Mouse (Mus musculus) skeletal muscle tissue, adult 2 months (tissue): Measurements from ENCODE around the gene Snw1.

Source experiments
- DNase-seq: peaks from one replicate; pipeline ENCODE4 v3.0.0-alpha.2; 2012; ENCODE audit warnings: low read depth, low spot score

Gene Snw1

DNA sequence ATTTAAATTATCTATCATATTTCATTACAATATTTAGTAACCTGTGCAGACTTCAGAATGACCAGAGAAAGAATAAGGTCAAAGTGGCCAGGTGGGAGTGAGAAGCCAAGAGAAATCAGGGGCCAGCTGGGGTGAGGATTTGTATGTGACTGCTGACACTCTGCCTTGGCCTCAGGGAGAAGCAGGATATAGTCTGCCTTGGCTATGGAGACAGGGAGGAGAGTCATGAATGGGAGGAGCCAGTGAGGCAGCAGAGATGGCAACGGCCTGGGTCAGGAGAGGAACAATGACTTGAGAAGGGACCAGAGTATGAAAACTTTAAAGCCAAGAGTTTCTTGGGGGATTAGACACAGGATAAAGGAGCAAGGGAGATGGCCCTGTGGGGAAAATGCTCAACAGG, 48.4 kb downstream of the Snw1 start:
- no peak for DNase-seq

DNA sequence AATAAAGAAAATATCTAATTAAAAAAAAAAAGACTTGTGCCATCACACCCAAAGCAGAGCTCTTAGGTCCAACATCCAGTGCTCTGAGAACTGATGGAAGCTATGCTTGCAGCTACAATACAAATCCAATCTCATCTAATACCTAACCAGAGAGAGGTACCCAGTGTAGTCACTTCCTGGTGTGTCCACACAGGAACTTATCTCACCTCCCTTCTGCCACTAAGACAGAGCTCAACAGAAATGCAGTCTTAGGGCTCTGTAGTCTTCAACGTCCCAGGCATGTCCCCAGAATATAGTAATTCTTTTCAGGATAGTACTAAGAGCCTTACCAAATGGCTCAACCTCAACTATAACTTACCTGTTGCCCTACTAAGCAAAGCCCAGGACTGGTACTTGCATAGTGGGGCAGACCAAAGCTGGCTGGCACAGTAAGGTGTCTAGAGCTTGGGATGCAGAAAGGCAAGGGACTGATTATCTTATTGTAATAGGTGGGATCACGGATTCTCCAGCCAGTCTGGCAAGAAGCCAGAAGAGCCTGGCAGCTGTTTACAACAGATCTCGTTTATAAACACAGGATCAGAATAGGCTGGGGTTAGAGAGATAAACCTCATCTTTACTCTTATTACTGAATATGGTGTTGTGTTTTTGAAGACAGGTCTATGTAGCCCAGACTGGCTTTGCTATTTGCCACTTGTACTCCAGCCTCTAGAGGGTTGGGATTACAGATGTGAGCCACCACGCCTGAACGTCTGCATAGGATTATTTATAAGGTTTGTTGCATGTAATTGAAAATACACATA, 50.2 kb downstream of the Snw1 start:
- DNase-seq: no peak

DNA sequence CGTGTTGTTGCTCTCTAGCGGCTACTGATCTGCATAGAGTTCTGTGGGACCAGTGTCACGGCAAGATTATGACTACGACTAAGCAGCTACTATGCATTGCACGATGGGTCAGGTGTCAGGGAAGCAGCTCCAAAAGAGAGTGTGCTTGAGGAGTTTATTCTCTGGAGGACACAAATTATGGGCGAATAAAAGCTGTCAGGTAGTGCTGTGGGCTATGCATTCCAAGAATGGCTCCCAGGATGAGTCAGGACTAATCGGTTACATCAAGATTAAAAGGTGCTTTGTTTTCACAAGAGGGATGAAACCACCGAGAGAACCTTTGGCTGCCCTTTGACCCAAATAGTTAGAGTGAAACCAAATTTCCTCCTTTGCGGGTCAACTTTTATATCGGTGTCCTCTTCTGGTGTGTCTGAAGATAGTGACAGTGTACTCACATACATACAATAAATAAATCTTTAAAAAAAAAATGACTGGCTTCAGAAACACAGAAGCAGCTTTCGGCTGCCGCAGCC, 52.0 kb downstream of the Snw1 start:
- DNase-seq: no peak

DNA sequence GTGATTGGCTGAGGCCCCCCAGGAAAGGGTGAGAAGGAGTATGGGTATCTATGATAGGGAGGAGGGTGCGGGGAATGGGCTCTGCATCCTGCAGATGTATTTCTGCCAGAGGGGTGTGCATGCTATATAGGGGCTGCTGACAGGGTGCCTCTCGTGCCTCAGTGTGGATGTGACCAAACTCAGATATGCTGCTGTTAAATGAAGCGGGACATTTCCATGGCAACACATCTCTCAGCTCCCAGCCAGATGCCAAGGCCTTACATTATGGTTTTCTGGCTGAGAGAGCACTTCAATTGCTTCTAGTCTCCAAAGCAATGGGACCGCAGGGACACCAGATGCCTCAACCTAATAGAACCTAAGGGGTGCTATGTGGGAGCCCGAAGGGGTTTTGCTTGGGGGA, 53.2 kb downstream of the Snw1 start:
- no peak for DNase-seq

DNA sequence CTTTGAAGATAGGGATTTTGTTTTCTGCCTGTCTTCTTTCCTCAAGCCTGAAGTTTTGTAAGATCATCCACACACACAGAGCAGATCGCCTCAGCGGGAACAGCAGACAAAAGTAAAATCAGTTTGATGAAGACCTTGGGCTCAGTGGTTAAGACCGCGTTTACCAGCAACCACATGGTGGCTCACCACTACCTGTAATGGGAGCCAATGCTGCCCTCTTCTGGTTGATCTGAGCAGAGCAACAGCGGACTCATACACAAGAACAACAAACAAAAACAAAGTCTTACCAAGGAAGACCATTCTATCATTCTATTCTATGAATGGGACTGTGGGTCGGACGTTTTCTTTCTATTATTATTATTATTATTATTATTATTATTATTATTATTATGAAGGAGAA, 55.4 kb downstream of the Snw1 start:
- peak; percentile 51 for DNase-seq

DNA sequence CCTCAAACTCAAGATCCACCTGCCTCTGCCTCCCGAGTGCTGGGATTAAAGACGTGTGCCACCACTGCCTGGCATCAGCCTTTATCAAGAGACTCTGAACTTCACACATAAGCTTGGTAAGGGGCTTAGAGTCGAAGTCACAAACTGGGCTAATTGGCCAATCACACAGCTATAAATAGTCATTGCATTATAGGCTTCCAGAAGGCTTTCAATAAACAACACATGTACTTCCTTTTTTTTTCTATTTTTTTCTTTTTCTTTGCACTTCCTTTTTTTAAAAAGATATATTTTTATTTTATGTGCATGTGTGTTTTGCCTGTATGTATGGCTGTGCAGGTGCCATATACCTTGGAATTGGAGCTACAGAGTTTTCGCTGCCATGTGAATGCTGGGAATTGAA, 56.7 kb downstream of the Snw1 start:
- no peak for DNase-seq

DNA sequence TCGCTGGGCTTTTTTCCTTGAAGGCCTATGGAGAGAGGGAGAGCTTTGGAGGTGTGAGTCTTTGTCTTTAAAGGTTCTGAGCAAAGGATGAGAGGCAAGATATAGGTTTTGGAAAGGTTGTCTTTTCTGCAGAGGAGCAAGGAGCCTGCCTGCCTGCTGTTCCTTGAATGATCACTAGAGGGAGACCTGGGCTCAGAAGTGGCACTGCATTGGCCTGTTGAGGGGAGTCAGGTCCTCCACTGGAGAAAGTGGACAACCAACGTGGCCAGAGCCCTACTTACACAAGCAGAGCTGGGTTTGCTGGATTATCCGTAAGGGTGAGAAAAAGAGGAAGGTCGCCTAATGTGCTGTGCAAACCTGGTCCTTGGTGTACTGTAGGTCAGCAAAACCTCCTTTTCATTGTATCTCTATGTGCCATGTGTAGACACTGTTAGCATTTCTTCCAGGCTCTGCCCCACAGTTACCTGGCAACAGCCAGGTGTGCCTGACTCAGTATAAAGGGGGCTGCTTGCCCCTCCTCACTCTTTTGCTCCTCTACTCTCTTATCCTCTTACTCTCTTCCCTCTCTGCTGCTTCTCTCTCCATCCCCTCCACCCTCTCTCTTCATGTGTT, 58.8 kb downstream of the Snw1 start:
- no peak for DNase-seq

DNA sequence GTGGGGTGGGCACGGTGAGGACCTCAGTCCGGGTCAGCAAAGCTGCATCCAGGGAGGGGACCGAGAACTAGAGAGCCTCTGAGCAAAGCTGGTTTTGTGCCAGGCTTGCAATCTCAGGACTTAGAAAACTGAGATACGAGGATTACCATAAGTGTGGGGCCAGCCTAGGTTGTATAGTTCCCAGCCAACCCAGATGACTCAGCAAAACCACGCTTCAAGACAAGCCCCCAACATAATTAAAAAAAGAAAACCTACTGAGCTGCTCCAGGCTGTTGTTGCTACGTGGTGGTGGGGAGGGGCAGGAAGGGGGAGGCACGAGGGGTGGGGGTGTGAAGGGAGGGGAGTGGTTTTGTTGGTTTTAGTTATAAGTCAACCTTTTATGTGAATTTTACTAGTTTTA, 61.1 kb downstream of the Snw1 start:
- no peak for DNase-seq

DNA sequence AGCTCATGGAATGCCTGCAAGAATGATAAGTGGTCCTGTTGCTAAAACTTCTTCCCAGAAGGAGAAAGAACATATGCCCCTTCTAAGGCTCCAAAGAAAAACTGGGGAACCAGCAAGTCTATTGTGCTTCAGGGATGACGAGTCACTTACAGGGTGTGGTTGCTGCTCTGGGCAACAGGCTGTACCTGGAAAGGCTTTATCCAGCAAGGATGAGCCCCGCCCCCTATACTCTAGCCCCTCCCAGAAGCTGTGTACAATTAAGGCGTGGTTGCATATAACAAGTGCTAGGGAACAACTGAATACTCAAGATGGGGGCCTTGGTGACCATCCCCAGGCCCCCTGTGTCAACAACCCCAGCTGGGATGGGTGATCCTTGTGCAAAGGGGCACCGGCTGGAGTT, 63.0 kb downstream of the Snw1 start:
- no peak for DNase-seq

DNA sequence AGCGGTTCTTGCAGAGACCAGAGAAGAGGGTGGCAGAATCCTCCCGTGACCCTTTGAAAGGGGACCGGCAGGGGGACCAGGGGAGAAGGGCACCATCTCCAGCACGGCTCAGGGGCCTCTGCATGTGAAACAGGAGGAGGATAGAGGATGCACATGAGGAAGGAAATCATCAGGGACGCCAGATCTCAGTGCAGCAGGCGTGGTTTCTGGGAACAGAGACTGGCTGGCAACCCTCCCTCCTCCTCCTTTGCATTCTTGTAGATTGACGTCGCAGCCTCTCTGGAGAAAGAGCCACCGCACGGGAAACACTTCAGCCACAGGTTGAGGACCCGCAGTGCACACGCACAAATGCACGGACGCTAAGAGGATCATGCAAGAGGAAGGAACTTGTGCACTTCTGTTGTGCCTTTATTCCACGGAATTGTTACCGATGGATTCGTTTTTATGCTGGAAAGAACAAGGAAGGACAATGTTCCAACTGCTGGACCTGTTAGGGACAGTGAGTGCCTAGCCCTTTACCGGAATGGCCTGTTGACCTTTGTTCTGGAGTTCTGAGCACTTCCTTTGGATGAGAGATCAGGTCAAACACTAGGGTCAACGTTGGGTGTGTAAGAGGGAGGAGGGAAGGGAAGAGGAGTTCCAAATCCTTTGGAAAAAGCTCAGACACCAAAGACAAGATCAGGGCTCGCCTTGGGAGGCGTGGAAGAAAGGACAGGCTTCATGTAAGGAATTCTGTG, 64.0 kb downstream of the Snw1 start:
- DNase-seq: peak; percentile 29

DNA sequence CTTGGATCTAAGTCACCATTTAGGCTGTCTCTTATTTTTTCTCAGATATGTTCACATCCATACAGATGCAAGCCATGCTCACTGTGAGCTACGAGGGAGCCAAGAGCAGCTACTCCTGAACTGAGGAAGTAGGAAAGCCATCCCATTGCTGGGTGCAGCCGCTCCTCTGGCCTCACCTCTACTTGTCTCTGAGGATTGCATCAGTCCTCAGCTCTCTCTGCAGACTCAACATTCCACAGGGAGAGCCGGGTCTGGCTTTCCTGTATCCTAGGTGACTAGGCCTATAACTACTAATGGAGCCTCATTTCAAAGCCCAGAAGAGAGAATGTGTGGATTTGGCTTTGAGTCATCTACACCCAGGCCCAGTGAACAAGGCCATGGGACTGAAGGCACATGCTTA, 66.4 kb downstream of the Snw1 start:
- DNase-seq: no peak

DNA sequence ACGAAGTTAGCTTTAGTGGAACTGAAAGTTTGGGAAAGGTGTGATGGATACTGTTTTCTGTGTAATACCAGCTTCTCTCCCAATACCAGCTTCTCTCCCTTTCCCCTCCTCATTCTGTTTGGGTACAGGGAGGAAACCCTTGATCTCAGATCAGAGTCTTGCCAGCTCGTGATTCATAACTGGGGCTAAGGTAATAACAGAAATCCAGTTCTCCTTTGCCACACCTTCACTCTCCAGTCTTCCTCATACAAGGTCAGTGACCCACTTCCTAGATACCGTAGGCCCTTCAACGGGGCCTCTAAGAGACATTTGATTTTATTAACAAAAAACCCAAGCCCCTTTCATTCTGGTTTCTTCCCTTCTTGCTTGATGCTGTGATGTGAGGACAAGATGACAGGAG, 66.9 kb downstream of the Snw1 start:
- DNase-seq: no peak

DNA sequence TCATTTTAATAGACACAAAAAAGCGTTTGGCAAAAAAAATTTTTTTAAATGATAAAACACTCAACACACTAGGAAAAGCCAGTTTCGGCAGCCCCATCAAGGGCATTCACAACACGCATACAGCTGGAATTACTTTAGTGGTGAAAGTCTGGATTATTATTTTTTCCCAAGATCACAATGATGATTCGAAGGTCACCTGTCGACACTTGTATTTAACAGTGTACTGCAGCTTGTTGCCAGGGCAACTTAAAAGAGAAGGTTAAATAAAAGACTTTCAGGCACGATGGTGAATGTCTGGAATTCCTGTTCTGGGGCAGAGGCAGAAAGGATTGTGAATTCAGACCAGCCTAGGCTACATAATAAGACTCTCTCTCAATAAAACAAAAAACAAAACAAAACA, 70.2 kb downstream of the Snw1 start:
- no peak for DNase-seq

DNA sequence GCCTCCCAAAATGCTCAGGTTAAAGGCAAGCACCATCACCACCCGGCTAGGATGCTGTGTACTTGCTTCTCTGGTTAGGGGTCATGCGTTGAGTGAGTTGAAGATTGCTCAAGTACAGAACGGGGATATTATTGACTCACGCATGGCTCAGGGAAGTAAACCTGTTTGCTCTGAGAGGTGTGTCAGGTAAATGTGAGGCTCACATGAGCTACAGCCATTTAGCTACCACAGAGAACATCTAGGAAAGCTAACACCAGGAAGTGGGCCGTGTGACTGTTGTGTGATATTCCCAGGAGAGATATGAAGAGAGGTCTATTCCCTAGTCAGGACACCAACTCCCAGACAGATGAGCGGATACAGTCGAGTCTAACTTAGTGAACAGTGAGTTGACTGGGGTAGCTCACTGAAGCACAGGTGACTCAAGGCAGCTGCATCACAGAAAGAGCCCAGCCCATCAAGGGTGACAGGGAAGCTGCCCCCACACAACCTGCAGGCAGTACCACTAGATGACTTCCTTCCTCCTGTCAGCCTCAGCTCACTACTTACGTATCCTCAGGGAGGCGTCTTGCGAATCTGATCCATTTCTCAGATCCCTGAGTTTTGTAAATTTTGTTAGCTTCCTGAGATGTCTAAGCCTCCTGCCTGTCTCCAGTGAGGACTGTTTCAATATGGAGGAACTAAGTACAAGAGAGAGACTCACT, 72.8 kb downstream of the Snw1 start:
- DNase-seq: no peak
